Mouse (Mus musculus) C3H10T1/2 (cell line): ENCODE data around the gene Acta1. TPM values are rescaled to one million over a fixed set of nuclear protein-coding genes. Genes with fewer than 3 reads are reported as not detected.

ENCODE experiments used
- polyA plus RNA-seq, 2 experiments: library from polyadenylated mRNA; unstranded; fragments of >200 nt; fragmentation: generic; extraction: Trizol; gene quantifications; one replicate each; pipeline ENCODE4 v1.2.1; 2012; ENCODE audit warnings: missing spikeins in 2 of 2

Acta1 gene
- 1 to 10 TPM in 1 of 2 experiments, under 1 TPM in 1; 0.19 to 1.5 TPM for polyA plus RNA-seq

DNA sequence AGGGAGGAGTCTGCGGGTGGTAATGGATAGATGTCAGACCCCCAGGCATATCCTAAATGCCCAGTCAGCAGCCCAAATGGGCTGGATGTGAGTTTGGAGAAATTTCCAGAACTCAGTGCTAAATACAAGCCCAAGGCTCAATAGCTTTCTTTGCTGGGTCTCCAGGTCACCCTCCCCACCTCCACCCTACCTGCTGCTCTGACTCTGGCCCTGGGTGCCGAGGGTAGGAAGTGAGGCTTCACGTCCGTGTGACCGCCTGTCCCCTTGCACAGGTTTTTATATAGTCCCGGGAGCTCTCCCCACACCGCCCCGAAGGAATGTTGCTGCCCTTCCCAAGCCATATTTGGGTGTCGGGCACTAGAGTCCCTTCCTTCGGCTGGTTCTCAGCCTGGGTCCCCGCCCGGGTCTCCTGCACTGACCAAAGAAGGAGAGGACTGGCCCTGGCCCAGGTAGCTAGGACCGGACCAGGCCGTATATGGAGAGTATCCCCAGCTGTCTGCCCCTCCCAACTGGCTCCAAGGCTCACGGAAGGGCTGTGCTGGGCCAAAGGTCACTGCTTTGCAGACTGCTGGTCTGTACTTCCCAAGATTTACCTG is at the start of gene Acta1:
Gene Acta1 (minus strand): TSS at position 250 of the 596 bp plus-strand sequence.

DNA sequence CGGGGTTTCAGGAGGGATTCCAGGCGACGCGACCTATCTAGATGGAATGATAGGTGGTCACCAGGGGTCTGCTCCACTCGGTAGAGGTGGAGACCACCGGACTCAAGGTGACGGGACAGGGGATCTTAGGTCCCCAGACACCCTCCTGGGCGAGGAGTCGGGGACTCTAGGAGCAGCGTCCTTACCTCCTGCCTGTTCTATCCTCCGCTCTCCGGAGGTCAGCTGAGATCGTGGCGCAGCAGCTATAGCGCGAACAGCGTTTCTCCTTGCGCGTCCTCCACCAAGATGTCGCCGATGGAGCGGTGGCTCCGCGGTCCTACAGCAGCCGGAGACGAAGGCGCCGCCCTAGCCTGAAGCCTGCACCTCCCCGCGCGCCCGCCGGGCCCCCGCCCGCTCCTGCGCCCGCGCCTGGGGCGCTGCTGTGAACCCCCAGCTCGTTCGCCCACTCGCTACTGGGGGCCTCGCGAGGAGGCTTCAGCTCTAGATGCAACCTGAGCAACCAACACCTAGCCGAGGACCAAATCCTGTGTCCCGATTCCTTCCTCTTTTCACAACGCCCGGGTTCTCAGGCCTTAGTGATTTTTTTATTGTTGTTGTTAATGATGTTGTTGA is 34.8 kb downstream of the Acta1 start, which contains the start of gene Ccsap:
Gene Ccsap (minus strand): TSS at position 562 of the 612 bp plus-strand sequence.

Other genes starting within 250 kb of the Acta1 start
- 10 to 100 TPM in 1 of 2 experiments, 1 to 10 TPM in 1; 4.1 to 35.4 TPM for gene Rhou, start 240.8 kb downstream of the Acta1 start, polyA plus RNA-seq
- gene Rab4a, start 88.8 kb downstream of the Acta1 start, polyA plus RNA-seq, result 10 to 100 TPM; 16.2 to 23.9 TPM
- 1 to 10 TPM; 1.2 to 3.3 TPM for gene Ccsap, start 34.5 kb downstream of the Acta1 start, polyA plus RNA-seq
- gene Nup133, start 54.5 kb upstream of the Acta1 start, polyA plus RNA-seq, result 10 to 100 TPM in 1 of 2 experiments, 1 to 10 TPM in 1; 6.3 to 14.0 TPM
- gene Abcb10, start 88.4 kb upstream of the Acta1 start, polyA plus RNA-seq, result 1 to 10 TPM; 3.8 to 8.2 TPM
- 1 to 10 TPM; 5.5 to 8.9 TPM for gene Taf5l, start 126.6 kb upstream of the Acta1 start, polyA plus RNA-seq
- gene Urb2, start 126.8 kb upstream of the Acta1 start, polyA plus RNA-seq, result 1 to 10 TPM in 1 of 2 experiments, under 1 TPM in 1; 0.76 to 2.9 TPM